Mouse (Mus musculus) right cerebral cortex, postnatal 14 days (tissue): Measurements from ENCODE around the gene Cygb.
"Not testable (repeated sequence)": the region's sequence is repeated elsewhere in the genome, so short reads cannot be mapped to it uniquely, and the experiment has no call there.

Experiments used
- DNase-seq: peaks from one replicate; pipeline ENCODE4 v3.0.0; 2022

Cygb gene

DNA sequence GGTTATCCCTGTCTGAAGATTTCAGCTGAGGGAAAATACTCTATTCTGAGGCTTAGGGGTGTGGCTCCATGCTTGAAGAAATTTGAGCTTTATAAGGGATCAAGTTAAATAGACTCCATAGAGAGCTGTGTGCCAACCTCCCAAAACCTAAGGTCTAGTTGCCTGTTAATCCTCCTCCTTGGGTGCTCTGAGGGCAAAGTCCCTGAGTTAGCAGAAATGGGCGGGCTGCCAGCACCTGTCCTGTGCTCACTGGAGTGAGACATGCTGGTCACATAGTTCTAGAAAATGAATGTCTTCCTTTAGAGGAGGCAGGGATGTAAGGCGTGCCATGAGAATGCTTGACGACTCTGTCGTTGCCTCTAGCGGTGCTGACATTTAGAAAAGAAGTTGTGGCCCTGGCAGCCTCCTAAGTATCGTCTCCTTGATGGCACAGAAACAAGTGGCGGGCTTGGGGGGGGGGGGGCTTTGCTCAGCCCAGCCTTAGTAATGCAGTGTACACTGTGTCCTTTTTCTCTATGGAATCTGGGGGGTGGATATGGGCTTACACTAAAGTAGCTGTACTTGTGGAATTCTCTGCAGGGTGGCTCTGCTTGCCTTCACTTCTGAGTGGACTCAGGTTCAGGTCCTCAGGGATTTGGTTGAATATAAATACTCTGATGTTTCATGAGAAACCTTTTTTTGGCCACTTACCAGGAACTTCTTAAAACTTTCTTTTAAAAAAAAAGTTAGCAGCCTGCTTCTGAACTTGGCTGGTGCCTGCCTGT, 20.7 kb upstream of the Cygb start:
- no peak for DNase-seq

GRCm38 (mm10) chr11:116673410-116673809, 19.3 kb upstream of the Cygb start:
- DNase-seq: no peak

GRCm38 (mm10) chr11:116672595-116672994, 18.5 kb upstream of the Cygb start:
- no peak for DNase-seq

DNA sequence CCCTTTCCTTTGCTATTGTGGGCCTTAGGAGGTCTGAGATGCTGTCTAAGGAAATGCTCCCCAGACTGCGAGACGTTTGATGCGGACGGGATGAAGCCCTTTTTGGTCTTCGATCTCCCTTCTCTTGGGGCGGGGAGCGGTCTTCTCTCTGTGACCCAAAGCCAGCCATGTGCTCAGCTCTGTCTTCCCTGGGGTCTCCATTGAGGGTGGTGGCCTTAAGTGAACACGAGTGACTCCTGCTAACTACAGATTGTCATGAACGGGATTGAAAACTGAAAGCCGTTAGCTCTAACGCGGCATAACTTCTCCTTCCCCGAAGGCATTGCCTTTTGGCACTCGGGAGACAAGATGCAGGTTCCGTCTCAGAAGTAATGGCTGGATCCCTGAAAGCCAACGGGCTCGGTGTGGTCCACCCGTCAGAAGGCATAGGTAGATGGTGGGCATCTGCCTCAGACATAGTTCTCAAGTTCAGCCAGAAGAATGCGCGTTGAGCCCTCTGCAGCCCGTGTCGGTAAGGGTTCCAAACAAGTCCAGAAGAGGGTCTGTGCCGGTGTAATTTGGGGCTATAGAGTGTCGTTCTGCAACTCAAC, 17.8 kb upstream of the Cygb start:
- DNase-seq: no peak

- peak; percentile 99 for DNase-seq
Measured at GRCm38 (mm10) chr11:116671112-116671844, 17.2 kb upstream of the Cygb start.

GRCm38 (mm10) chr11:116670386-116670785, 16.3 kb upstream of the Cygb start:
- no peak for DNase-seq

DNA sequence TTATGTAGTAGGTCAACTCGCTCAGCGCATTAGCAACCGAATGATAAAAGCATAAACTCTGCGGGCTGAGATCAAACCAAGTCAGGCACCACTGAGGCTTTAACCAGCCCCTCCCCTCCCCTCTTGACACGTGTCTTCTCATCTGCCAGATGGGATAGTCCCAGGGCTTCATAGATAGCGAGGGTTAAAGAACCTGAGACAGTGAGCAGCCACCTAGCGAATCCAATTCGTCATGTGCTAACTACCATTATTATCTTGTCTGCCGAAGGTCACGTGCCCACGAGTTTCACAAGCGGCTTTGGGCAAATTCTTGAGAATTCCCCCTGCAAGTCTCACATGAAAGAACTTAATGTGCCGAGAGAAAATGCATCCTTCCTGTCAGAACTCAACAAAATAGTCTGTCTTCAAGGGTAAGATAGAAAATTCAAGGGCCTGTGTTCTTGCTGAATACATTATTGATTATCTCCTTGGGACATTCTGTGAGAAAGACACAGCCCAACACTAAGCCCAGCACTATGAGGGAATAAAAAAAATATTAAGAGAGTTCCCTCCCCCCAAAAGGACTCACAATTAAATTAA, 15.8 kb upstream of the Cygb start:
- no peak for DNase-seq

GRCm38 (mm10) chr11:116669316-116669715, 15.2 kb upstream of the Cygb start:
- no peak for DNase-seq

DNA sequence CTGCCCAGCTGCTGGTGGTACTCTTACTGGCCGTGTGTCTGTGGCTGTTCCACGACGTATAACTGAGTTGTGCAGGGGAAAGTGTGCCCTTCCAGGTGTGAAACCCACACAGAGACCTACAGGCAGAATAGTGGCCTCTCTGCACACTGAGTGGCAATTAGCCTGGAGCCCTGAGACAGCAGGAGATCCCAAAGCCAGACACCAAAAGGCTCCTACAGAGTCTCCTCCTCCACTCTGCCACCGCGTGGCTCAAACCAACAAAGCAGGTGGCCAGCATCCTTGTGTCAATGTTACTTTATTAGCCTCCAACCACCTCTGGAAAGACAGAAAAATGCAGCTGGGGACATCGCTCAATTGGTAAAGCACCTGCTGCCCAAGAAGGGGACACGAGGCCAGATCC, 14.7 kb upstream of the Cygb start:
- DNase-seq: no peak

DNA sequence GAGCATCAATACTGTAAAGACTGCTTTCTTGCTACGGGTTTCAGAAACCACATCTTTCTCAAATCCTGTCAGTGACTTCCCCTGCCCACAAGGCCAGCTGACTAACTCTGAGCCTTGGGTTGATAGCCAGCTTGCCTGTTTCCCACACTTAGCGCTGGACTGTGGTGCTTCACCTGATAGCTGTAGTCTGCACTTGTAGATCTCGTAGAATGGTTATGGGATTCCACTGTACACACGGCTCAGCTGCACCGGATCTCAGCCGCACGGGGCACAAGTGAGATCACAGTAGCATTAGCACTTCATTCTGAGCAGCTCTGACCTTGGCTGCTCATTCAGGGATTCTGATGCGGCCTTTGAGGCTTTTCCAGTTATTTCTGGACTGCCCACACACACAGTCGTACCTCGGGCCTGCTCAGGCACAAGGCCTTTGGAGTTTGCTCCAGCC, 14.3 kb upstream of the Cygb start:
- no peak for DNase-seq

- no peak for DNase-seq
Measured at GRCm38 (mm10) chr11:116667930-116668329, 13.8 kb upstream of the Cygb start.

DNA sequence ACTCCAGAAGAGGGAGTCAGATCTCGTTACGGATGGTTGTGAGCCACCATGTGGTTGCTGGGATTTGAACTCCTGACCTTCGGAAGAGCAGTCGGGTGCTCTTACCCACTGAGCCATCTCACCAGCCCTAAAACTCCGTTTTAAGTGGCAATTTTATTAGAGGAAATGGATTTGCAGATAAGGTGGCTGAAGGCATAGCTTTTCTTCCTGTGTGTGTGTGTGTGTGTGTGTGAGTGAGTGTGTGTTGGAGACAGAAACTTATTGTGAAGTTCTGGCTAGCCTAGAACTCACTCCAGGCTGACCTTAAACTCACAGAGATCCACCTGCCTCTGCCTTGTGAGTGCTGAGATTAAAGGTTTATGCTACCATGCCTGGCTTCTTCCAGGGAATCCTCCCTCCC, 12.9 kb upstream of the Cygb start:
- not testable (repeated sequence) for DNase-seq

DNA sequence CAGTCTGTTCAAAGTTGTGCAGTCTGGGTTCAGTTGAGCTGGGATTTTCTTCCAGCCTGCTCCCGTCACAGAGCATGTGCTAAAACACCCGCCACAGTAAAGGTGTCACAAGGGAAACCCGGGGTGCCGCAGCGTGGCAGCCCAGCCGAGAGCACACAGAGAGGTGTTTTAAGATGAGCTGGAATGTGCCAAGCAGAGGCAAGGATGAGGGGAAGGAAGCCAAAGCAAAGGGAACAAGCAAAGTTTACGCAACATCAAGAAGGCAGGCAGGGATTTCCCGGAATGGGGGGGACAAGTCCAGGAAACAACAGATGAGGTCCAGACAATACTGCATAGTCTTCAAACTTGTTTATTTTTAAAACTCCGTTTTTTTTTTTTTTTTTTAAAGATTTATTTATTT, 12.5 kb upstream of the Cygb start:
- DNase-seq: no peak

GRCm38 (mm10) chr11:116665289-116665688, 11.2 kb upstream of the Cygb start:
- DNase-seq: no peak

DNA sequence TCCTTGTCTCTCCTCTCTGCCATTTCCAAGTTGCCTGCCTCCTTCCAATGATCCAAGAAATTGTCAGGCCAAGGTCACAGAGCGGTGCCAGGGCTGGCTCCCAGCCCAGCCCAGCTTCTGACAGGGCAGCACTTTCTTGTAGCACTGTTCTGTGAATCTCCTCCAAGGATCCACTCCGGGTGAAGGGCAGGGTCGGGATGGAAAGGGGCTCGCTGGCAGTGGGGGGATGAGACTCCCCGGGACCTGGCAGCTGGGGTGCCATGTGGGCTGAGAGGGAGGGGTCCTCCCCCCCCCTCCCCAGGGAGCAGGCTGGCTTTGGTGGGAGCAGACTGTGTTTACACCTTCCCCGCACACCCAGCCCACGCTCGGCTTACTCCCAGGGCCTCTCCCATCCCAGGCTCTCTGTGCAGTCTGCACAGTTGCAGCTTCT, 7.8 kb upstream of the Cygb start:
- DNase-seq: peak; percentile 59

- DNase-seq: no peak
Measured at GRCm38 (mm10) chr11:116661291-116661947, 7.3 kb upstream of the Cygb start.

GRCm38 (mm10) chr11:116660181-116660580, 6.1 kb upstream of the Cygb start:
- DNase-seq: no peak

DNA sequence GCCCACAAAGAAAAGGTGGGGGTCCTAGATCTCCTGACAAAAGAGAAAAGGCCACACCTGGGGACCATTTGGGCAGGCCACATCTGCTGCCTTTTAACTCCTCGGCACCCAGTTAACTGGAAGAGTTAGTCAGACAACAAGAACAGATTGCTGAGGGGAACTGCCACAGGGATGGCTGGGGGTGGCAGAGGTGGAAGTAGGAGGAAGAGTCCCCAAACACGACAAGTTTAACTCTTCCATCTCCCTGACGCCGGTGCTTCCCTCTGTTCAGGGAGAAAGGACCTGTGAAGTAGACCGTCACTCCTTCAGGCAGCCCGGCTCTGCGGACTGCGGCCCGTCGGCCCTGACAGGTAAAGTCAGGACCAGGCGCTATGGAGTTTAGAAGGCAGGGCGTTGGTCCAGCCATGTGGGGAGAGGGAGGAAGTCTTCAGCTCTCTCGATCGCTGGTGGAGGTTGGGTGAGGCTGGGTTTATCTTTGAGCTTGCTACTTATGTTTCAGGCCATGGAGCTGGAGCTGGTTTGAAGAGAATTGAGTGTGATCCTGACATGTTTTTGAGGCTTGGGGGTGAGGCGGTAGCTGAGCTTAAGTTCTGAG, 5.0 kb upstream of the Cygb start:
- no peak for DNase-seq

DNA sequence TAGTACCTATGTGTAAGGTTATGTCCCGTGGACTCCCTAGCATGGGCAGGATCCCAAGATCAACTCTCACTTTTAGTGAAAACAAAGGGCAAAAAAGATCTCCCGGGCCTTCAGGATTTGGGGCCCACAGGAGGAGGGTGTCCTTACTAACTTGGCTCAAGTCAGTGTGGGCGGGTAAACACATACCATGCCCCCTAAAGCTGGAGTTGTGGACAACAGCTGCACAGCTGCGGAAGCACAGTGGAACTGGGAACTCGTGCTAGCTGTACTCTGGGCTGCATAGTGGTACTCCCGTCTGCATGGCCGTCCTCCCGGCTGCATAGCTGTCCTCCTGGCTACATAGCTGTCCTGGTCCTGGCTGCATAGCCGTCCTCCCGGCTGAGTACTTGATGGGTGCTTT, 4.1 kb upstream of the Cygb start:
- DNase-seq: no peak

DNA sequence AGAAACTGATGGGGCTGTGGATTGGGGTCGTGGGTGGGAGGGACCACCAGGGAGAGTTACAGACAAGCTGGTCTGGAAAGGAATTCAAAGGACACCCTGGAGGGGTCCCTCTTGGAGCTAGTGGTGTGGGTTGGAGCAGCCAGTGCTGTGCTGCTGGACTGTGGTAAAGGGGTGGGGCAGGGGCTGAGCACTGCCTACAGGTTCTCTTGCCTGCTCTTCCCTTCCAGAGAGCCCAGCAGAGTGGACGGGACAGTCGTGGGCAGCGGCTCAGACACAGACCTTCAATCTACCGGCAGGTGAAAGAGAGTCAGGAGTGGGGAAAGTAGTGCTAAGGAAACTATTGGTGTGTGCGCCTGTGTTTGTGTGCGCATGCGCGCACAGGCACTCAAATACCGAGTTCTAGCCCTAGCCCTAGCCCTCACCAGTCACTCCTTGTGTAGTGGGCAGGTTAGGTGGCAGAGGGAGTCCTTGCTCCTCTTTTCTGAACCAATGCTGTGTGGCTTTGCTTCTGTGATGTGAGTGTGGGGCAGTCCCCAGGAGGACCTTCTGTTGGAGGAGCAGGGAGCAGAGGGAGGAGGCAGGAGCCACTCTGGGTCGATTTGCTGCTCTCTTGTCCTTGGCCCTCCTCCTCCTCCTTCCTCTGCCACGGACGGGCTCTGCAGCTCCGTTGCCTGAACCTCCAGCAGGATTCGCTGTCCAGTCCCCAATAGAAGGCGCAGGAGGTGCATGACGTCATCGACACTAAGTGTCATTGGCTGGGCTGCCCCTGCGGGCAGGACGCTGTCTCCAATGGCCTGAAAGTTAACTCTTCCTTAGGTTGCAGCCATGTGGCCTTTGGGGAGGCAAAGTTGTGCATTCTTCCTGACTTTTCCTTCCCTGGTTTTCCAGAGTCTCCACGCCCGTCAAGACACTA, 3.5 kb upstream of the Cygb start:
- DNase-seq: peak; percentile 84
